Mouse (Mus musculus) 416B (cell line): ENCODE measurements around the gene Foxg1.

Experiments used
- DNase-seq: peaks from one replicate; pipeline ENCODE4 v3.0.0; 2011; ENCODE audit warnings: low read depth

Foxg1 gene

DNA sequence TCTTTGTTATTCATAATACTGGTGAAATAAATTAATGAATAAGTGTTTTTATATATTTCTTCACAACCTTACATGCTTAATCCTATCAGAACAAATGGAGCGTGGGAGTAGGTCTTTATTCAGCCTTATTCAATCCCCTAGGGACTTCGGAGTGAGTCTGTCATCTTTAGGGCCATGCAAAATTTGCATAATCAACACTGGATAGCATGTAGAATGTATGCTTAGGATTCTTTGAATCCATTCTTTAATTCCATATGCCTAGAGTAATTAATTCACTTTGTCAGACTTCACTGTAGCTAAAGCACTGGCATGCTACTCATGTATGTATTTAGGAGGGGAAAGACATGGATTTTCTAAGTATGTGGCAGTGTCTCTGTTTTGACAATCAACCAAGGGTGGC lies 27.4 kb downstream of the Foxg1 start:
- no peak for DNase-seq

DNA sequence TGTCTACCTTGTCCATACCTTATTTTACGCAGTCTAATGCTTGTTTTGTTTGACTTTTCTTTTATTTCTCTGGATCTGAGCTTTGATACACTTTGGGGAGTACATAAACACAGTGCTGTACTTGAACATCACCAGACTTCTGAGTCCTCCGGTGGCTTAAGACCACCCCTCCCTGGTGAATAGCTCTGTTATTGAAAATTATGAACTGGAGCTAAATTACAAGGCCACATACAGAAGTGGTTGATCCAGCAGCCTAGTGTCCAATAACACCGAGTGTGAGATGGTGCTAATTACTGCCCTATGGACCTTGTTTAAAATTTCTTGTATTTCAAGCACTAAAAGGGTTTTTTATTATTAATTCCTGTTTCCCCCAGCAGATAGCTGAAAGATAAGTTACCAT lies 35.5 kb downstream of the Foxg1 start:
- DNase-seq = no peak
